Comparison of ENCODE assay signal across 10 mouse cellular contexts in genomic region chr15:99839910-99840309, GRCm38 (mm10). TPM values are rescaled to one million over a fixed set of nuclear protein-coding genes. Genes with fewer than 3 reads are reported as not detected.
DNase-seq lines count a peak whose midpoint lies in the region; ATAC-seq and TF ChIP-seq lines count a peak whose summit lies in the region.
"Had no signal": no experiment of that assay in that cellular context is flagged by ENCODE, and none has a peak within 500 bp of the region (broad histone marks: within the 10 kb centered on the region; RNA-seq: fewer than 3 reads in every experiment).

No protein-coding gene starts in this region.

- H3K9me3 ChIP-seq in heart, embryonic 12.5 days (replicated peaks) = no peaks in the 10 kb centered on the region
- H3K9me3 ChIP-seq in intestine, embryonic 15.5 days = no peaks in the 10 kb centered on the region
- H3K9me3 ChIP-seq: embryonic facial prominence, embryonic 15.5 days had no signal

- no peak overlapping the region for H3ac ChIP-seq in myocyte (ENCODE audit: control insufficient read depth, insufficient read length)

- peaks cover 5% of the 10 kb centered on the region; the same call in 1 of the 2 replicates for H3K4me1 ChIP-seq in heart, embryonic 12.5 days (replicated peaks)
- H3K4me1 ChIP-seq in intestine, embryonic 15.5 days (replicated peaks) = 0 out of 2 replicates have a peak, but pooled peaks cover 5% of the 10 kb centered on the region

- no peak overlapping the region for H3K4me3 ChIP-seq in heart, embryonic 12.5 days
- no peak overlapping the region for H3K4me3 ChIP-seq in intestine, embryonic 15.5 days (replicated peaks)
- H3K4me3 ChIP-seq in myocyte = no peak overlapping the region
- H3K4me3 ChIP-seq: embryonic facial prominence, embryonic 15.5 days had no signal

- no peak overlapping the region for H3K9ac ChIP-seq in heart, embryonic 12.5 days
- no peak overlapping the region for H3K9ac ChIP-seq in intestine, embryonic 15.5 days
- H3K9ac ChIP-seq: embryonic facial prominence, embryonic 15.5 days had no signal

- no peaks in the 10 kb centered on the region for H3K27me3 ChIP-seq in heart, embryonic 12.5 days (replicated peaks)
- H3K27me3 ChIP-seq in intestine, embryonic 15.5 days (replicated peaks) = no peaks in the 10 kb centered on the region
- no peaks in the 10 kb centered on the region for H3K27me3 ChIP-seq in myocyte (ENCODE audit: control insufficient read depth, insufficient read depth, insufficient read length)
- H3K27me3 ChIP-seq: embryonic facial prominence, embryonic 15.5 days had no signal

- H3K36me3 ChIP-seq in heart, embryonic 12.5 days = no peaks in the 10 kb centered on the region
- H3K36me3 ChIP-seq in intestine, embryonic 15.5 days = no peaks in the 10 kb centered on the region
- H3K36me3 ChIP-seq in myocyte (ENCODE audit: control insufficient read depth, insufficient read depth) = no peaks in the 10 kb centered on the region
- H3K36me3 ChIP-seq: embryonic facial prominence, embryonic 15.5 days had no signal

- H3K79me2 ChIP-seq in myocyte (ENCODE audit: control insufficient read depth, insufficient read depth) = no peaks in the 10 kb centered on the region

- peak; percentile 77 to 79 for DNase-seq in heart, adult 18-20 months
- peak; percentile 88 to 96 for DNase-seq in adrenal gland, adult (ENCODE audit: inconsistent age in 2 of 2, low spot score in 1 of 2)
- no peak for DNase-seq in right cerebral cortex, adult 2 months (ENCODE audit: low spot score in 2 of 2)
- no peak for DNase-seq in thymus, postnatal 0 days (ENCODE audit: low spot score)
- no peak for DNase-seq in spleen, postnatal 36 days (ENCODE audit: low spot score in 2 of 2)

- no peak for TF ChIP-seq POLR2A in myocyte (IDR thresholded peaks at IDR 0.05; ENCODE audit: insufficient read length, low read depth)

- H3K27ac ChIP-seq in heart, embryonic 12.5 days (ENCODE audit: poor library complexity, severe bottlenecking) = no peak overlapping the region
- no peak overlapping the region for H3K27ac ChIP-seq in intestine, embryonic 15.5 days
- H3K27ac ChIP-seq: embryonic facial prominence, embryonic 15.5 days; macrophage had no signal

- 76% methylated on average over 2 of the region's 2 CpGs for WGBS in heart, embryonic 12.5 days
- 70% methylated on average over 2 of the region's 2 CpGs for WGBS in intestine, embryonic 15.5 days

- no peak for ATAC-seq in heart, embryonic 12.5 days (ENCODE audit: insufficient number of reproducible peaks, low FRiP score)
- peak; percentile 40; the same call in 1 of the 2 replicates for ATAC-seq in intestine, embryonic 15.5 days

- H3K4me2 ChIP-seq in heart, embryonic 12.5 days = no peak overlapping the region
- no peak overlapping the region for H3K4me2 ChIP-seq in intestine, embryonic 15.5 days (replicated peaks)
- no peak overlapping the region for H3K4me2 ChIP-seq in myocyte (ENCODE audit: low read depth)
- H3K4me2 ChIP-seq: embryonic facial prominence, embryonic 15.5 days had no signal

TF ChIP-seq in myocyte, 11 proteins besides CTCF, POLR2A, EP300 and RAD21:
- peak; percentile 39 for TF ChIP-seq USF1 (IDR thresholded peaks at IDR 0.05; ENCODE audit: low read depth)
- TF ChIP-seq MYOD1 (IDR thresholded peaks at IDR 0.05; ENCODE audit: control insufficient read depth in 1 of 3, insufficient read length in 2 of 3, low read depth in 2 of 3) = no peak

RNA-seq across cellular contexts. Expression of gene Lima1, which starts 35.3 kb away (rescaled TPM):
- total RNA-seq in heart, adult 18-20 months (2021) = 10 to 100 TPM; 14.3 to 16.1 TPM
- 24.6 and 25.5 TPM in 2 replicates for polyA plus RNA-seq in heart, embryonic 12.5 days (2016; fragmentation: Nextera tagmentation; extraction: Ambion mirVana)
- polyA plus RNA-seq in intestine, embryonic 15.5 days (2015; fragmentation: Nextera tagmentation; extraction: Ambion mirVana) = 86.5 and 96.4 TPM in 2 replicates
- polyA plus RNA-seq in myocyte (2012; fragmentation: generic; extraction: Trizol) = 140 TPM
- polyA plus RNA-seq in thymus, postnatal 0 days (2015; fragmentation: Nextera tagmentation; extraction: Ambion mirVana) = 30.9 and 31.8 TPM in 2 replicates

Comparison
In these comparisons a context has a peak if more than half of its experiments do, and no peak if none do; other contexts are left out.
1. DNase-seq: peak in heart, adult 18-20 months (2 of 2) and adrenal gland, adult (2 of 2); none in right cerebral cortex, adult 2 months (0 of 2), thymus, postnatal 0 days (single experiment) and spleen, postnatal 36 days (0 of 2).